Mouse (Mus musculus): ENCODE data around the gene Fam114a2. TPM values are rescaled to one million over a fixed set of nuclear protein-coding genes. Genes with fewer than 3 reads are reported as not detected.

Fam114a2 gene
- total RNA-seq, 2 experiments from 2014 or later = 29.7 to 46.4 TPM

GRCm38 (mm10) chr11:57459759-57460158 is 58.7 kb downstream of the Fam114a2 start:
- no peak for ATAC-seq (replicated peaks; ENCODE audit: poor library complexity, severe bottlenecking)

DNA sequence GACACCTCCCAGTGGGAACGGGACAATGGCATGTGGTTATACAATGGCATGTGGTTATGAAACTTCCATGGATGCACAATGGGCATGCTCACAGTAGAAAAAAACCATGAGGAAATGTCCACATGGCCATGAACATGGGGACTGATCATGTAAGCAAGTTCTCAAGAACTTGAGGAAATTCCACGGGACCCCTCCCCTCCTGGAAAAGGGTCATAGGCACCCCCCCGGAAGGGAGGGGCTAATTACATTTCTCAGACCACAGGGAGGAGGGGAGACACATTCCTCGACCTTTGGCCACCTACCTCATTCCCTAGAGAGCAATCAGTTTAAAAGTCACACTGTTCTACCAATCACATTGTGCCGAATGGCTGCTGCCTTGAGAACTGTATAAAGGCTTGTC is 64.0 kb downstream of the Fam114a2 start:
- no peak for ATAC-seq (replicated peaks; ENCODE audit: poor library complexity, severe bottlenecking)

GRCm38 (mm10) chr11:57445237-57445962 is 73.0 kb downstream of the Fam114a2 start:
- ATAC-seq (replicated peaks; ENCODE audit: poor library complexity, severe bottlenecking) = peak; percentile 48; the same call in 1 of the 2 replicates

GRCm38 (mm10) chr11:57434153-57434552 is 84.3 kb downstream of the Fam114a2 start:
- ATAC-seq (replicated peaks; ENCODE audit: poor library complexity, severe bottlenecking) = no peak; the same call in 1 of the 2 replicates

Other genes starting within 250 kb of the Fam114a2 start
- 26.6 and 26.8 TPM in 2 replicates for gene Mfap3, start within 50 bp of the Fam114a2 start, total RNA-seq (2014; fragmentation: Nextera tagmentation)
- gene Mfap3, start within 50 bp of the Fam114a2 start, total RNA-seq (2017) = 26.6 and 29.7 TPM in 2 replicates
- 5.1 and 6.8 TPM in 2 replicates for gene Galnt10, start 126.8 kb upstream of the Fam114a2 start, total RNA-seq (2014; fragmentation: Nextera tagmentation)
- 7.8 and 8.9 TPM in 2 replicates for gene Galnt10, start 126.8 kb upstream of the Fam114a2 start, total RNA-seq (2017)